Mouse (Mus musculus) lung, postnatal 25 days (tissue): Measurements from ENCODE around the gene Olfr995.
A peak's percentile ranks its signal among the peaks of the same experiment; 100 is the strongest.

Experiments used
- DNase-seq: peaks from one replicate; pipeline ENCODE4 v3.0.0; 2022; ENCODE audit warnings: low spot score

The Olfr995 gene

DNA sequence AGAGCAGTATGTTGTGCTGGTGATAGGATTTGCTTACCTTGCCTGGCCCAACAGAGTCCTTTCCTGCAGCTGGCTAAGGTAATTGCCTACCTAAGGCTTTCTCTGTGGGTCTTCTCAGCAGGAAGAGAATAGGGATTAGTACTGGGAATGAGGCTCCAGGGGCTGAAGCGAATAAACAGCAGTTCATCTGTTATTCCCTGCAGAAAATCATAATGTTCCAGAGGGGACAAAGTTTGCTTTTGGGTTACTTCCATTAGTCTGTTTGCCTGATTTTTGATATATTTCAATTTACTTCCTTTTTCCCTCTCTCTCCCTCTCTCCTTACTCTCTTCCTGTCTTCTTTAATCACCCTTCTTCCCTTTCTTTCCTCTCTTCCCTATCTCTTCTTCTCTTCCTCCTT is at the start of gene Olfr995:
Olfr995 (minus strand) TSS at position 101 of the 400 bp plus-strand sequence.
- no peak for DNase-seq

DNA sequence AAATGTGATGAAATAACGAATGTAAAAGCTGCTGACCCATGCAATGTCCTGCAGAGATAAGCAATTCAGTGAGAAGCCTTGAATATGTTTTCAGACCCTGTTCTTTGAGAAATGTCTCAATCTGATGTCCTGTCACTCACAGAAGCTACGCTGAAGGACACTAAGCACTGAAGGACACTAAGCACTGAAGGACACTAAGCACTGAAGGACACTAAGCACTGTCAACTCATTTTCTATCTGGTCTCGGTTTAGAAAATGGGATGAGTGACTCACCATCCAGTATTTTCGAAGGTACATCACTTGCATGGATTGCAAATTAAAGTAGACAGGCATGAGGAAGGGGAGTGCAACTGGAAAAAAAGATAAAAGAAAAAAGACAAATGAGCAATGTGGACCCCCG is 47.0 kb upstream of the Olfr995 start:
- no peak for DNase-seq

DNA sequence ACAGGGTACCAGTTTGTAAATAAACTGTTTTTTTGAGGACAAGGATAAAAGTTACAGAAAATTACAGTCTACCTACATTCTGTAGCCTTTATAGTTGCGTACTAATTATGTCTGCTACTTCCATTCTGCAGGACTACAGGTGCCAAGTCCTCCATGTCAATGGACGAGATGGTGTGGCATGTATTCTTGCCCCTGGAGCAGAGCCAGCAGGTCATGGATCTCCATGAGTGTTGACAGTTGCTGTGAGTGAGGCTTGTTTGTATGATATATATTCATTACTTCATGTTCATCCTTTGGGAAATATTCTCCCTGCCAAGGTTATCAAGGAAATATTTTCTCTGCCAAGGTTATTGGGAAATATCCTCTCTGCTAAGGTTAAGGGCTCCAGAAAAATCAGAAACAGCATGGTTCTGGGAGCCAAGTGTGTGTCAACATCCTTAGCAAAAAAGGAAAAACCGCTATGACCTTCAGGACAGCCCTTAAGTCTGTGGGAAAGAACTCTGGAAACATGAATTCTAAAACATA is 23.4 kb upstream of the Olfr995 start:
- peak; percentile 49 for DNase-seq

DNA sequence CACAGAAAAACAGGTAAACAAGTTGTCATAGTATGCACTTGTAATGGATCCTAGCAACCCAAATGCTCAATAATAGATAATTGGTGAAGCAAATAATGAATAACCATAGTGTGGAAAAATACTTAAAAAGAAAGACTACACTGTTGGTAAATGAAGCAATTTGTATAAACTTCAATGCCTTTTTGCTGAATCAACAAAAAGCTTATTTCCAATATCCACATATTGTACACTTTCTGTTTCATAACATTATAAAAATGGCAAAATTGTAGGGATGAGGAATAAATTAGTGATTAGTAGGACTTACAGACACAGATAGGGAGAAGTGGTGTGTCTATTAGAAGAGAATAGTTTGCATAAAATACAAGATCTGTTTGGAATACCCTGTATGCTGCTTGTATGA is 893 bp downstream of the Olfr995 start:
- no peak for DNase-seq

DNA sequence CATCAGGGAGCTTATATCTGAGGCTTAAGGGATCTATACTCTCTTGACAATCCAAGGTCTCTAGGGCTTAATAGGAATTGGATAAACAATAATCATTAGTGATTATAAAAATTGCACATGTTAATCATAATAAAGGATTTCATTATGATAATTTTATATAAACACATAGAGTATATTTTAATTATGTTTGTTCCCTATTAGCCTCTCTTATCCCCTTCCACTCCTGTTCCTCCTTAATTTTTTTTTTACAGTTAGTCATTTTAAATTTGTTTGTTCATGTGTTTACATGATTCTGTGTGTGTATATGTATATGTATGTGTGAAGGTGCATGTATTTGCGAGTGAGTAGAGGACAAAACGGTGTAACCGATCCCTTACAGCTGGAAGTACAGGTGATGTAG is 7.1 kb downstream of the Olfr995 start, which contains the start of gene Olfr994:
Olfr994 (minus strand) TSS at position 101 of the 400 bp plus-strand sequence.
- DNase-seq = no peak

DNA sequence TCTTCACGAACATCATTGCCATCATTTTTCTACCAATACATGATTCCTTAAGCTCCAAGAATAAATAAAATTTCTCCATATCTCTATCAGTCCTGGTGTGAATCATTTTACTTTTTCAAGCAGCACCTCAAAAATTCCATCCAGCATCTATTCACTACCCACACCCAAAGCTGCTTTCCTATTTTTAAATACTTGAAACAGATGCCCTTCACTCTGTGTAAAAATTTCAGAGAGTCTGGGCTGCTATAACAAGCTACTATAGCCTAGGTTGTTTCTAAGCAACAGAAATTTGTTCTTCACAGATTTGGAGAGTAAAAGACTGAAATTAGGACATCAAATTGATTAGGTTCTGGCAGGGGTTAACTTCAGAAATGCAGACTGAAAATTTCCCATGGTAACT is 17.5 kb downstream of the Olfr995 start:
- DNase-seq = no peak

DNA sequence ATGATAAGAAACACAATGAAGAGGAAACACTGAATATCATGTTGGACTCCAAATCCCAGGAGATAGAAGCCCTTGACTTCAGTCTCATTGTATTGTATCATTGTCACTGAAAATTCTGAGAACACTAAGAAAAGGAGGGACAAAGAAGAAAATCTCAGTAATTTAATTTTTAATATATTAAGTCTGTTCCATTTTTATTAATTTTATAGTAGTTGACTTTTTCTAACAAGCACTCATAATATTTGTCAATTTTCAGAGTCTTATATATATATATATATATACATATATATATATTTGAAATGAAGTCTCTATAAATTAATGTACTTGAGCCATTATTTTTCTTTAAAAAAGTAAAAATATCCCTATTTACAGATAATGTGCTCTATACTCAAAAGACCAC is 28.7 kb downstream of the Olfr995 start, which contains the start of gene Olfr993:
Olfr993 (minus strand) TSS at position 101 of the 400 bp plus-strand sequence.
- no peak for DNase-seq

DNA sequence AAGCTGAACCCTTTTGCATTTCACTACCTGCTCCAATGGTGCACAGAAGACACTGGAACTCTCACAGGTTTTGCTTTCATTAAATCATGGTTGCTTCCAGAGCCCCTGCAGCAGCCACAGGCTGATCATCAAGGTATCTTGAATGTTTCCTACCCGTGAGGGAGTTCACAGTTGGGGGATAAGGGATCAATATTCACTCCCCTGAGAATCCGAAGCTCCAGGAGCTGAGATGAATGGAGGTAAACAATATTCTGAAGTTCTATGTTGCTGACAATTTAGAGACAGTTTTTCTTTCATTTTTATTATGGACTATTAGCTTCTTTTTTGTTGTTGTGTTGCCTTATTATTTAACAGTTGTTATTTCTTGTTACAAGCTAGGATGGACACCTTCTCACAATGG is 34.1 kb downstream of the Olfr995 start, which contains the start of gene Olfr992:
Olfr992 (minus strand) TSS at position 101 of the 400 bp plus-strand sequence.
- DNase-seq = no peak
